Mouse (Mus musculus): Measurements from ENCODE around the gene Etv2.

GRCm38 (mm10) chr7:30636395-30636794, 743 bp upstream of the Etv2 start:
- TF ChIP-seq CTCF (IDR thresholded peaks at IDR 0.05; ENCODE audit: insufficient read depth, low read depth, low read length) (no peak), POLR2A (IDR thresholded peaks at IDR 0.05; ENCODE audit: insufficient read depth, low read depth, low read length) (no peak)

Measured in olfactory bulb, adult 2 months (tissue).